Mouse (Mus musculus): ENCODE data around the gene Armc7.

- TF ChIP-seq GATA1 (IDR thresholded peaks at IDR 0.05; ENCODE audit: borderline replicate concordance, low read length) (no peak), FLI1 (IDR thresholded peaks at IDR 0.05; ENCODE audit: low read length) (no peak)
Measured at GRCm38 (mm10) chr11:115483278-115483677, 7.8 kb downstream of the Armc7 start.

All from megakaryocyte, embryonic 14.5 days (primary cell).